Mouse (Mus musculus) testis, adult 2 months (tissue): ENCODE results near the gene Wdfy4. TPM values are rescaled to one million over a fixed set of nuclear protein-coding genes. Genes with fewer than 3 reads are reported as not detected.

Source experiments
- H3K27ac ChIP-seq: fragments of 200-500 bp; 2 replicates; pipeline ENCODE4 v1.5.1; 2012; ENCODE audit warnings: low read depth, low read length; ENCODE audit not compliant: control insufficient read depth, insufficient read depth
- H3K27me3 ChIP-seq: fragments of 200-500 bp; 2 replicates; pipeline ENCODE4 v1.6.1; 2012; ENCODE audit warnings: mild to moderate bottlenecking, low read length, moderate library complexity; ENCODE audit not compliant: control insufficient read depth, insufficient read depth
- H3K36me3 ChIP-seq: fragments of 200-500 bp; 2 replicates; pipeline ENCODE4 v1.6.1; 2012; ENCODE audit warnings: mild to moderate bottlenecking, low read length; ENCODE audit not compliant: control insufficient read depth, insufficient read depth
- H3K4me1 ChIP-seq: fragments of 200-500 bp; 2 replicates; pipeline ENCODE4 v1.6.1; 2012; ENCODE audit warnings: low read length; ENCODE audit not compliant: control insufficient read depth, insufficient read depth
- H3K4me3 ChIP-seq: fragments of 200-500 bp; 2 replicates; pipeline ENCODE4 v1.5.1; 2012; ENCODE audit warnings: low read depth, mild to moderate bottlenecking, low read length, moderate library complexity, mixed read lengths; ENCODE audit not compliant: control insufficient read depth
- CTCF ChIP-seq: fragments of 200-500 bp; IDR thresholded peaks from 2 replicates; pipeline ENCODE4 v1.5.1; 2012; ENCODE audit warnings: low read depth, mild to moderate bottlenecking, inconsistent platforms, low read length, moderate library complexity; ENCODE audit not compliant: control insufficient read depth, insufficient read depth, insufficient replicate concordance
- POLR2A ChIP-seq: fragments of 200-500 bp; IDR thresholded peaks from 2 replicates; pipeline ENCODE4 v1.6.1; 2012; ENCODE audit warnings: low read depth, mild to moderate bottlenecking, inconsistent platforms, low read length, moderate library complexity; ENCODE audit not compliant: control insufficient read depth
- polyA plus RNA-seq: library from polyadenylated mRNA; depleted of rRNA; stranded (reverse); fragments of >200 nt; gene quantifications from 2 replicates; pipeline ENCODE4 v1.2.3, GENCODE M21; 2012

Gene Wdfy4
- polyA plus RNA-seq, 1 experiment, result 4.0 TPM

DNA sequence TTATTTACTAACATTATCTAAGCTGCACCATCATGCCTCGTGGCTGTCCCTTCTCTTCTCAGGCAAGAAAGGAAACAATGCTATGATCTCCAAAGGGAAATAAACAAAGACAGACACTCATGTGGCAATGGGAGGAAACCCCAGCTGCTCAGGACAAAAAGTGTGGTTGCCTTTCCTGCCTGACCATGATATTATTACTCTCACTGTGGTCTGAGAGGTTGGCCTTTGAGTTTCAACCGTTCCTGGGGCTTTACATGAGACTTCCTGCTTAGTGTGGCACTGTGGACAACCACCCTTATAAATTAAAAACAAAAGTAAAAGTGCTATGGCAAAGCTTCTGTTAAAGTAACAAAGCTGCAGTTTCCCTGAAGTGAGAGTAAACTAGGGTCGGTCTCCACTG, 27.0 kb downstream of the Wdfy4 start:
- Histone ChIP-seq H3K4me3 (no peak overlapping the region), H3K36me3 (no peaks in the 10 kb centered on the region), H3K27me3 (no peaks in the 10 kb centered on the region), H3K27ac (no peak overlapping the region), H3K4me1 (no peaks in the 10 kb centered on the region)
- no peak for TF ChIP-seq POLR2A
- no peak for TF ChIP-seq CTCF

DNA sequence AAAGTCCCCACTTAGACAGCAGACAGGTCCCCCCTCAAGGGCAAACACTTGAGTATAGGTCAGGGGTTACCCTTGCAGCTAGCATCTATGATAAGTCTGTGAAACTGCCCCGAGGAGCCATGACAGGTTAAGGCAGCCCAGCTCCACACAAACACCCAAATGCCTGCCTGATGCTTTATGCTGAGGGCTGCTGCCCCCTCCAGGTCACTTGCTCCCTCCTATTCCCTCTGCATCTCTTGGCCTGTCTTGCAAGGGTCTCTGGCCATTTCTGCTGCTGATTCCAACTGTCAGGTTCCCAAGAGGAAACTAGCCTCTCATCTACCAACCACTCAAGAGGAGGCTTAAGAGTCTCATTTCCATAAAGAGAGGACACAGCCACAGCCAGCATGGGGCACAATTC, 32.4 kb downstream of the Wdfy4 start:
- TF ChIP-seq POLR2A (no peak), CTCF (no peak)
- peaks cover 5% of the 10 kb centered on the region; the same call in 1 of the 2 replicates for H3K4me1 ChIP-seq
- no peak overlapping the region for H3K4me3 ChIP-seq
- H3K27ac ChIP-seq, result no peak overlapping the region
- H3K36me3 ChIP-seq, result no peaks in the 10 kb centered on the region
- H3K27me3 ChIP-seq, result no peaks in the 10 kb centered on the region

DNA sequence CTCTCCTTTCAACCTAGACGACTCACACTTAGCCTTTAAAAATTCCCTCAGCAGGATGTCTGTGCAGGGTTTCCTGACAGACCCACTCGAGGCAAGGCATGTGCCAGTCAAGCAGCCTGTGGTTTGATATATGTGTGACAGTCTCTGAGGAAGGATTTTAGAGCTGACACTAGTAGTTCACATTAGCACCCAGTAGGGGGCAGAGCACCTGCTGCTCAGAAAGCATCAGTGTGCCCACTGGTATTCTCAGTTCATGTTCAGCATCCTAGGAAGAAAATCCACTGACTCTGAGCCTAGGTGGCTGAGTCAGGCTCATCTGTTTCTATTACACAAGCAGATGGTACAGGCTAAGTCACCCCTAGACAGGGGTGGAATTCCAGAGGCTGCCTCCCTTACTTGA, 39.0 kb downstream of the Wdfy4 start:
- TF ChIP-seq CTCF (peak; percentile 41; the same call in 1 of the 2 replicates), POLR2A (no peak)
- no peak overlapping the region for H3K27ac ChIP-seq
- no peaks in the 10 kb centered on the region for H3K36me3 ChIP-seq
- peaks cover 5% of the 10 kb centered on the region; the same call in 1 of the 2 replicates for H3K4me1 ChIP-seq
- no peaks in the 10 kb centered on the region for H3K27me3 ChIP-seq
- no peak overlapping the region for H3K4me3 ChIP-seq

- no peak overlapping the region for H3K27ac ChIP-seq
- TF ChIP-seq POLR2A, result no peak
- H3K36me3 ChIP-seq, result no peaks in the 10 kb centered on the region
- no peak overlapping the region for H3K4me3 ChIP-seq
- no peaks in the 10 kb centered on the region for H3K4me1 ChIP-seq
- no peaks in the 10 kb centered on the region for H3K27me3 ChIP-seq
Measured at GRCm38 (mm10) chr14:33136843-33137242, 48.5 kb downstream of the Wdfy4 start.

DNA sequence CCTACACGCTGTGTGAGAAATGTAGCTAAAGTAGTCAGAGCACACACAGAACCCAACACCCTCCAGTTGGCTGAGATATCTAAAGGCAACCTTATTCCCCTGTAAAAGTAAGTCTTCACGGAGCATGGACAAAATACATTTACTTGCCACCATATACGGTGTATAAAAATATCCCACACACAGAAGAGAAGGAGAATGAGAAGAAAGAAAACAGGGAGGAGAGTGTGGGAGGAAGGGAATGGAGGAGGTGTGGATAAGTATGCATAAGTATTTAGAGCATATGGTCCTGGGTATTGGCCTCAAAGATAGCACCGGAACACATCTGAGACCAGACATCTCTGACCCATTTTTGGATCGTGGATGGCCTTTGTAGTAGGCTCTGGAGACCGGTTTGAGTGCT, 50.1 kb downstream of the Wdfy4 start:
- Histone ChIP-seq H3K4me3 (no peak overlapping the region), H3K4me1 (no peaks in the 10 kb centered on the region), H3K36me3 (no peaks in the 10 kb centered on the region), H3K27ac (no peak overlapping the region), H3K27me3 (no peaks in the 10 kb centered on the region)
- TF ChIP-seq CTCF (no peak), POLR2A (no peak)

- no peak for TF ChIP-seq POLR2A
- TF ChIP-seq CTCF, result no peak
- Histone ChIP-seq H3K36me3 (no peaks in the 10 kb centered on the region), H3K4me3 (no peak overlapping the region), H3K27me3 (no peaks in the 10 kb centered on the region), H3K4me1 (no peaks in the 10 kb centered on the region), H3K27ac (no peak overlapping the region)
Measured at GRCm38 (mm10) chr14:33131044-33131758, 54.1 kb downstream of the Wdfy4 start.

GRCm38 (mm10) chr14:33116590-33116989, 68.7 kb downstream of the Wdfy4 start:
- Histone ChIP-seq H3K36me3 (no peaks in the 10 kb centered on the region), H3K27ac (no peak overlapping the region), H3K27me3 (no peaks in the 10 kb centered on the region), H3K4me1 (no peaks in the 10 kb centered on the region), H3K4me3 (no peak overlapping the region)
- no peak for TF ChIP-seq CTCF
- no peak for TF ChIP-seq POLR2A
